Mouse (Mus musculus) cerebellum, adult 9-11 months (tissue): Measurements from ENCODE around the gene Atxn7l1.
A peak's percentile ranks its signal among the peaks of the same experiment; 100 is the strongest.

Experiments
- DNase-seq: peaks from one replicate; pipeline ENCODE4 v3.0.0; 2022

Gene Atxn7l1

GRCm38 (mm10) chr12:33333914-33334313 is 186.4 kb downstream of the Atxn7l1 start:
- peak; percentile 84 for DNase-seq

GRCm38 (mm10) chr12:33334511-33334910 is 187.0 kb downstream of the Atxn7l1 start:
- DNase-seq, result no peak

- DNase-seq, result no peak
Observed at GRCm38 (mm10) chr12:33334951-33335350, 187.5 kb downstream of the Atxn7l1 start.

- DNase-seq, result no peak
Observed at GRCm38 (mm10) chr12:33335410-33335809, 187.9 kb downstream of the Atxn7l1 start.

- DNase-seq, result no peak
Observed at GRCm38 (mm10) chr12:33336561-33337125, 189.2 kb downstream of the Atxn7l1 start.

- no peak for DNase-seq
Observed at GRCm38 (mm10) chr12:33337289-33337688, 189.8 kb downstream of the Atxn7l1 start.

- no peak for DNase-seq
Observed at GRCm38 (mm10) chr12:33338170-33338569, 190.7 kb downstream of the Atxn7l1 start.

GRCm38 (mm10) chr12:33339822-33340221 is 192.3 kb downstream of the Atxn7l1 start:
- DNase-seq, result no peak

GRCm38 (mm10) chr12:33340698-33341097 is 193.2 kb downstream of the Atxn7l1 start:
- no peak for DNase-seq

- peak; percentile 69 for DNase-seq
Observed at GRCm38 (mm10) chr12:33341351-33341892, 193.9 kb downstream of the Atxn7l1 start.

GRCm38 (mm10) chr12:33344970-33345772 is 197.7 kb downstream of the Atxn7l1 start:
- DNase-seq, result no peak

GRCm38 (mm10) chr12:33345773-33346435 is 198.4 kb downstream of the Atxn7l1 start:
- no peak for DNase-seq

- DNase-seq, result no peak
Observed at GRCm38 (mm10) chr12:33352671-33353070, 205.2 kb downstream of the Atxn7l1 start.

- no peak for DNase-seq
Observed at GRCm38 (mm10) chr12:33358345-33358744, 210.9 kb downstream of the Atxn7l1 start.

- DNase-seq, result no peak
Observed at GRCm38 (mm10) chr12:33359209-33359608, 211.7 kb downstream of the Atxn7l1 start.

GRCm38 (mm10) chr12:33359878-33360482 is 212.5 kb downstream of the Atxn7l1 start:
- DNase-seq, result no peak

GRCm38 (mm10) chr12:33360729-33361128 is 213.2 kb downstream of the Atxn7l1 start:
- peak; percentile 88 for DNase-seq

- DNase-seq, result no peak
Observed at GRCm38 (mm10) chr12:33364511-33364910, 217.0 kb downstream of the Atxn7l1 start.

- DNase-seq, result no peak
Observed at GRCm38 (mm10) chr12:33365133-33365532, 217.6 kb downstream of the Atxn7l1 start.

- no peak for DNase-seq
Observed at GRCm38 (mm10) chr12:33369555-33369954, 222.1 kb downstream of the Atxn7l1 start.

- DNase-seq, result peak; percentile 55
Observed at GRCm38 (mm10) chr12:33379624-33380445, 232.3 kb downstream of the Atxn7l1 start.

- peak; percentile 61 for DNase-seq
Observed at GRCm38 (mm10) chr12:33388842-33389241, 241.3 kb downstream of the Atxn7l1 start.
